Mouse (Mus musculus) bone marrow, adult 2 months (tissue): ENCODE measurements around the gene Tdp1.

ENCODE experiments used
- CTCF ChIP-seq: fragments of 200-500 bp; IDR thresholded peaks from 2 replicates; pipeline ENCODE4 v1.5.1; 2011; ENCODE audit warnings: low read length, control low read depth; ENCODE audit not compliant: control insufficient read depth, insufficient read depth
- POLR2A ChIP-seq: fragments of 200-500 bp; IDR thresholded peaks from 2 replicates; pipeline ENCODE4 v1.6.1; 2011; ENCODE audit warnings: low read depth, mild to moderate bottlenecking, control low read depth, low read length, borderline replicate concordance; ENCODE audit not compliant: control insufficient read depth

GRCm38 (mm10) chr12:99919636-99920035, 35.3 kb downstream of the Tdp1 start:
- no peak for TF ChIP-seq CTCF
- no peak for TF ChIP-seq POLR2A
